Mouse (Mus musculus): ENCODE results near the gene Ociad2. TPM values are rescaled to one million over a fixed set of nuclear protein-coding genes. Genes with fewer than 3 reads are reported as not detected.

The Ociad2 gene
- 12.1 TPM for polyA plus RNA-seq (2014; fragmentation: Illumina TruSeq; extraction: RNeasy Lipid Tissue Mini Kit (QIAGEN cat#74804); ENCODE audit: low read depth, low replicate concordance)

DNA sequence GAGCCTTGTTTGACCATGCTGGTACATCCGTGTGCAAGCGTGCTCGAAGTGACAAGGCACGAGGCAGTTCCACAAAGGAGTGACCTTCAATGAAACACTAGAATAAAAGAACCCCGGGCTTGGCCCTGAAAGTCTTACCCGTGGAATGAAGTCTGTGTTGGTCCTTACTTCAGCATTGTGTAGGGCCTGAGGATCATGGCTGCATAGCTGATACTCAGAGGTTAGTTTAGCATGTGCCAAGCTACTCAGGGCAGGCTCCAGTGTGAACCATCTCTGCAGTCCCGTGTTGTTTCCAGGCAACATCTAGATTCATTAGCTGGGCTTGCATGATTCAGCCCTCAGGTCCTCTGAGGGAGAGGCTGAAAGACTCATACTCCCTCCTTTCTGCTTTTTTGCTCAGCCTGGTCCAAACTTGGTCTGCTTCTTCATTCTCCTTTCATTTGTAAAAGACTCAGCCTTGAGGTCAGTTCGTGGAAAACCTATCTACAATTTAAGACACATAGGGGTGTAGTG is at the start of gene Ociad2:
Gene Ociad2 (minus strand): TSS at position 306 of the 513 bp plus-strand sequence.

DNA sequence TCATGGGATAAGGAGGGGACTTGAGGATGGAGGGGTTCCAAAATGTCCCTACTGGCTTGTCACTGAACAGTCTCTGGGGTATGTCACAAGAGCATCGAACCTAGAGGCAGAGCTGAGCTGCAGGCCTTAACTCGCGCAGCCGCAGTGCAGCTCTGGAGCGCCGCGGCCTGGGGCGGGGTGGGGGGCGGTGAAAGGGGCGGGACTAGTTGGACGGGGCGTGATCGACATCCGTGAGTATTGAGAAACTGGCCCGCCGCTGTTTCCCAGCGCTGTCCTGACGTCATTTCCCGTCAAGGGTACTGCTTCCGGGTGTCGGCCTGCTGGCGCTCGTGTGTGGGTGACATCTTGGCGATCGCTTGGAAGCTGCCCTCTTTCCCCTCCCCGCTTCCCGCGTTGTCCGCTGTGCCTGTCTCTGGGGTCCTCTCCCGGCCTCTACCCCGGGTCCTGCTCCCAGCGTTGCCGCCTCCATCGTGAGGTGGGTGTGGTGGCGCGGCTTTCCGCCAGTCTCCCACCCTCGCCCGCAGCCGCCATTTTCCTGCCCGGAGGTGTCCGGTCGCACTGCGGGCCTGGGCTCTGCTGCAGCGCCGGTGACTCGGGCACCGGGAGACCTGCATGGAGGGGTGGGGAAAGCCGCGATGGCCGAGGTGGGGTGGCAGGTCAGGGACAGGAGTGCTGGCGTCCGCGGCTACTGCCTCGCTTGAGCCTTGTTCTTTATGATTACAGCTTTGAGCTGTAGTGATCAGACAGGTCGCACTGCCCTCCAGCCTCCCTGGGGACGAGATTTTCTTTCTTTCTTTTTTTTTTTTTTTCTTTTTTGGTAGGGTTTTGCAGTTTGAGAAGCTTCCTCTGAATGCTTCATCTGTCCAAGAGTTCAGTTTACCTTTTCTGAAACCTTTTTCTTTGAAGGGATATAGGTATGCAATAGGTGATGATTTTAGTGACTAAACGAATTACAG is 48.0 kb downstream of the Ociad2 start, which contains the start of gene Ociad1:
Gene Ociad1 (plus strand): TSS at position 283 of the 956 bp plus-strand sequence.

Other genes with a start within 250 kb of the Ociad2 start
- gene Fryl, start 84.4 kb downstream of the Ociad2 start, polyA plus RNA-seq (2014; fragmentation: Illumina TruSeq; extraction: RNeasy Lipid Tissue Mini Kit (QIAGEN cat#74804); ENCODE audit: low read depth, low replicate concordance) = 37.1 TPM
- gene Ociad1, start 48.2 kb downstream of the Ociad2 start, polyA plus RNA-seq (2014; fragmentation: Illumina TruSeq; extraction: RNeasy Lipid Tissue Mini Kit (QIAGEN cat#74804); ENCODE audit: low read depth, low replicate concordance) = 510 TPM
- gene Cwh43, start 65.0 kb upstream of the Ociad2 start, polyA plus RNA-seq (2014; fragmentation: Illumina TruSeq; extraction: RNeasy Lipid Tissue Mini Kit (QIAGEN cat#74804); ENCODE audit: low read depth, low replicate concordance) = 38.1 TPM
- 76.3 TPM for gene Dcun1d4, start 140.0 kb upstream of the Ociad2 start, polyA plus RNA-seq (2014; fragmentation: Illumina TruSeq; extraction: RNeasy Lipid Tissue Mini Kit (QIAGEN cat#74804); ENCODE audit: low read depth, low replicate concordance)